Mouse (Mus musculus) layer of hippocampus, adult 11-12 months (tissue): ENCODE results near the gene Ostm1.

Experiments
- DNase-seq: peaks from one replicate; pipeline ENCODE4 v3.0.0; 2022; ENCODE audit warnings: low spot score

The Ostm1 gene

DNA sequence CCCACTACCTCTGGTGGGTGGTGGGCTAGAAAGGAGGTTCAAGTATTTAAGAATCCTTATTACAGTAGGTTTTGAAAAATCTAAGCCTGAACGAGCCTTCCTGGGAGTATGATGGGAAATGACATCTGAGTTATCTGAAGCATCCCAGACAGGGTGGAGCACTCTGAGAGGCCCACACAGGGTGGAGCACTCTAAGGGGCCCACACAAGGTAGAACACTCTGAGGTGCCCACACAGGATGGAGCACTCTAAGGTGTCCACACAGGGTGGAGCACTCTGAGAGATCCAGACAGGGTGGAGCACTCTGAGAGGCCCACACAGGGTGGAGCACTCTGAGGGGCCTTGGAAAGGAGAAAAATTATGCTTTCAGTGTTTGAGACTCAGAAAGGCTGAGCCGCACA is 42.3 kb downstream of the Ostm1 start:
- no peak for DNase-seq

GRCm38 (mm10) chr10:42630596-42631355 is 47.2 kb downstream of the Ostm1 start:
- DNase-seq: no peak

DNA sequence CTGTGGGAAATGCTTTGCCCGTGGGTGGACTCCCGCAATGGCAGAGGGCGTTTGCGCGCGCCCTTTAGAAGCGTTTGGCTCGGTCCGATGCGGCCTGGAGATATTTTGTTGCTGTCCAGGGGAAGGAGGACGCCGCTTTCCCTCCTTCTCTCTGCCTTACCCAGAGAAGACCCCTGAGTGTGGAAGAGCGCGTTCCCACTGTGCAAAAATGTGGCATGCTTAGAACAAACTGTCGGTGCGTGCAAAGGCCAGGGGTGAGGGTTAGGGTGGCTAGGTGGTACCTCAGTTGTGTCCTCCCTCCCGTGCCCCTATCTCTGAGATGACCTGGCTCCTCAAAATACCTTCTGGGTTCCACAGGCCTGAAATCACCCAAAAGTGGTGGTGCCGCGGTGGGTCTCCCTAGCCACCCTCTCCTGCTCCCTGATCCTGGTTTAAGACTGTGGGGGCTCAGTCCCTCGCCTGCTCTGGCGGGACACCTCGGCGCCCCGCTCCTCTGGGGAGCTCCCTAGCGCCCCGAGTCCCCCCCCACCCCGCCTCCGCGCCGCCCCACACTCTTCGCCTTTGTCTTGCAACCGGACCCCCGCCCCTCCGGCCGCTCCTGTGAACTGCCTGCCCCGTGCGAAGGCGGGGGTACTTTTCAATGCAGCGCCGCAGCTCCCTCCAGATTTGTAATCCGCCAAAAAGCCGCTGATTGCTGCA is 48.3 kb downstream of the Ostm1 start:
- no peak for DNase-seq

GRCm38 (mm10) chr10:42632453-42633360 is 49.1 kb downstream of the Ostm1 start:
- no peak for DNase-seq

DNA sequence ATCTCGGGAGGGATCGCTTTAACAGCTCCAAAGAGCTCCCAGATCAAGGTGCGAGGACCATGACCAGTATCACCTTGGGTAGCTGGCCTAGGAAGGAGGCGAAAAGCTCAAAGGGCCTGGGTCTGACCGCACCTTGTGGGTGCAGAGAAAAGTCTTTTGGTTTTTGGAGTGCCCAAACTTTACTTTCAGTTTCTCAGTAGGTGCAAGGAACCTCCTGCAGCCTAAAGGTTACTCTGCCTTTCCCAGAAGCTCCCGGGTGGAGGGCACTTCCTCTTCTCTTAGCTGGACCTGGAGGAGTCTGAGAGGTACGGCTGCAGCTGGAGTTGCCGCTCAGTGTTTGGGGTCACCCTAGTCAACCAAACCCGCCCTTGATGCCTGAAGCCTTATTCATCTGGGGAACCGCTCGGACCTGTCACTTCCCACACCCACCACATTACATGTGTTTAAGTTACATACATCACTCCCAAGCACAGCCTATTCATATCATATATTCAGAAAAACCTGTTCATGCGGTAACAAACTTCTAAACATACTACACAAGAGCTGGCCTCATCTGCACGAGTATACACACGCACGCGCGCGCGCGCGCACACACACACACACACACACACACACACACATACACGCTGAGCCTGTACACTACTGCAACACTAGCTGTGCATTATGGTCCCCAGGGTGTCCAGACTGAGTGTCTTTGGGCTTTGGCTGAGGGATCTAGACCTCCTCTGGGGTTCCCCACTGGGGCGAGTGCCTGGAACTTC is 49.9 kb downstream of the Ostm1 start:
- DNase-seq: no peak

GRCm38 (mm10) chr10:42634122-42634720 is 50.6 kb downstream of the Ostm1 start:
- no peak for DNase-seq

GRCm38 (mm10) chr10:42635046-42635445 is 51.4 kb downstream of the Ostm1 start:
- DNase-seq: no peak

- no peak for DNase-seq
Observed at GRCm38 (mm10) chr10:42635566-42636359, 52.1 kb downstream of the Ostm1 start.

DNA sequence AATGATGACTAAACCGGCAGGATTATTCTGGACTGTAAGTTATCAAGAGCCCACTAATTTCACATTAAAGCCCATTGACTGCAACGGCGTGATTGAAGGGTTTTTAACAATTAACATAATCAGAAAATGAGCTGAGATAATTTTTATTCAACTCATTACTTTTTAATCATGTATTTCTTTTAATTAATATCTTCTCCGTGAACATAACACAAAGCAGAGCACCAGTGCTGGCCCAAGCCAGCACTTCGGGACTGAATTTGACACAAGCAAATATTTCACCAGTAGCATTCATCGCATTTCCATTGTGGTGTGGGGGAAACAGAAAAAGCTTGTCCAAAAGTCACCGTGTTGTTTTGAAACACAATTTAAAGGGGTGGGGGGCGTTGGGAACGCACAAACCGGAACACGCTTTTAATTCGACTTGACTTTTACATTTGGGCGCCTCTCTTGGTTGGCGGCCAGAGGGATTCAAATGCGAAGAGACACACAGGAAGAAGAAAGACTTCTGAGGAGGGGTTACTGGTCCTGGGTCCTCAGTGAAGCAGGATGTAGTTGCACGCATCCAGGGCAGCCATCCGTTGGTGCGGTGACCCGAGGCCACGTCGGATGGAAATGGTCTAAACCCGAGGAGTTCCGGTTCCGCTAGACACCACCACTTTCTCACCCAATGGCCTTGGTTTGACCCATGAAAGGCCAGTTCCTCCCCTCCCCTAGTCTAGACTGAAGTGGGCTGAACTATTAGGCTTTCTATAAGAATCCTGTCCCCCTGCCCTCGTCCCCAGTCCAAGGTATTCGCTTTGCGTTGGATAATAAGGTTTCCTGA is 52.9 kb downstream of the Ostm1 start:
- no peak for DNase-seq

DNA sequence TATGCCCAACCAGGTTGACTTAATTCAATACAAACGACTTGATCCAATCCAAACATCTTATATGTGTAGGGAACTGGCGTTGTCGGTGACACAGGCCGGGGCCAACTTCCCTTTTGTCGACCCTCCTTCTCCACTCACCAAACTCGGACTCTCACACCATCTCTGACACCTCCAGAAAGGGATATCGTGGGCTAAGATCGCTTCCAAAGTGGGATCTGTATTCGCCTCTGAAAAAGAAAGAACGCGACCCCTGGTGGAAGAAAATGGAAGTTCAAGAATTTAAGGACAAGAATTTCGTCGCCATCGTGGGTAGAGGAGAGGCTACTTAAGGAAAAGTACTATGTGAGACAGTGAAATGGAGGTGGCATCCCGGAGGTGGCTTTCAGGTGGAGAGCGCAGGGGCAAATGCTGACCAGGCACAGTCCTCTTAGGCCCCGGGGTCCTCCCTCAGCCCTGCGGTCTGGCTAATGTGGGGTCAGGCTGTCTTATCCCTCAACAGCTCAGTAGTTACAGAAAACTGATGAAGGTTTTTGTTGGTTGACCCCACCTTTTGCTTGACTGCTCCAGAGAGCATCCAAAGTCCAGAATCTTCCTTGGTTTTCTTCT is 53.7 kb downstream of the Ostm1 start:
- peak; percentile 76 for DNase-seq

DNA sequence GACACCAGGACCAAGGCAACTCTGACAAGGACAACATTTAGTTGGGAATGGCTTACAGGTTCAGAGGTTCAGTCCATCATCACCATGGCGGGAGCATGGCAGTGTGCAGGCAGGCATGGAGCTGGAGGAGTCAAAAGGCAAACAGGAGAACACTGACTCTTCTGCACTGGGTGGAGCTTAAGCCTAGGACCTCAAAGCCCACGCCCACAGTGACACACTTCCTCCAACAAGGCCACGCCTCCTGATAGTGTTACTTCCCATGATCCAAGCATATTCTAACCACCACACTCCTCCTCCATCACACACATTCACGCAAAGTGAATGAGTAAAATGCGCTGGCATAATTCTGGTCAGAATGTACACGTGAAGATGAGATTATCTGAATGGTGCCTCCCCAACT is 56.2 kb downstream of the Ostm1 start:
- no peak for DNase-seq

DNA sequence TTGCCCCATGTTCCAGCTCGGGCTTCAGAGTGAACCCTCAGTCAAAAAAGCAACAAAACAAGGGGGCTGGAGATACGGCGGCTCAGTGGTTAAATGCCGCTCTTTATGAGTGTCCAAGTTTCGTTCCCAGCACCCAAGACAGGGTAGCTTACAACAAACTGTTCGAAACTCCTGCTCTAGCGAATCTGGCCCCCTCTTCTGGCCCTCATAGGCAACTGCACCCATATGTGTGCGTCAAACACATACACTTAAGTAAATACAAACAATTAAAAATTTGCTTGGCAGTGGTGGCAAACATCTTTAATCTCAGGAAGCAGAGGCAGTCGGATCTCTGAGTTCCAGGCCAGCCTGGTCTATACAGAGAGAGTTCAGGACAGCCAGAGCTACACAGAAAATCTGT is 60.0 kb downstream of the Ostm1 start:
- no peak for DNase-seq

- DNase-seq: no peak
Observed at GRCm38 (mm10) chr10:42646340-42646739, 62.7 kb downstream of the Ostm1 start.

DNA sequence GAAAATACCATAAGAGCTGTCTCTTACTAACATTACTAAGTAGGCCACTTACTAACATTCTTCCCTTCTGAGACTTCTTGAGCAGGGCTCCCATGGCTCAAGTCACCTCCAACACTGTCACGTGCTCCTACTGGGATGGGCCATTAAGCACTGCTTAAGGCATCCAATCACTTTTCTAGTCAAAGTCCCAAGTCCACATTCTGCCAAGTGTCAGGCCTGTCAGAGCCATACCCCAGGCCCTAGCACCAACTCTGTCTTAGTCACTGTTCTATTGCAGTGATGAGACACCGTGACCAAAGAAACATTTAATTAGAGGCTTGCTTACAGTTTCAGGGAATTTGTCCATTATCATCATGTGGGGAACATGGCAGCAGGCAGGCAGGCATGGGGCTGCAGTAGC is 78.3 kb downstream of the Ostm1 start:
- DNase-seq: no peak

GRCm38 (mm10) chr10:42669970-42670369 is 86.3 kb downstream of the Ostm1 start:
- no peak for DNase-seq

DNA sequence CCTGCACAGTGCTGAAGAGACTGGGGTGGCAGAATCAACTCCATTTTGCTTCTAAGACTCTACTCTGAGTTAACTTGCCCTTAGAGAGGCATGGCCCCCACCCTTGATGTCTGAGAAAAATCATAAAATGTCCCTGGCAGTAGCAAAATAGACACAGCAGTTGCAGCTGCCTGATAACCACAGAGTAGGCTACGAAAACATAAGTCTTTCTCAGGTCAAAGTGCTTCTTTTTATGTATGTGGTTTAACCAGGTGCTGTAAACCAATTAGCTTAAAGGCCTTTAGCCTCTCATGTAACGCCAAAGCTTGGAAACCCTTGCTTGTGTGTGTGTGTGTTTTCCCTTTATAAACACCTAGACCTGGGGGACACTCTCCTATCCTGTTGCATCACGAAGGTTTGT is 89.2 kb downstream of the Ostm1 start:
- DNase-seq: no peak

DNA sequence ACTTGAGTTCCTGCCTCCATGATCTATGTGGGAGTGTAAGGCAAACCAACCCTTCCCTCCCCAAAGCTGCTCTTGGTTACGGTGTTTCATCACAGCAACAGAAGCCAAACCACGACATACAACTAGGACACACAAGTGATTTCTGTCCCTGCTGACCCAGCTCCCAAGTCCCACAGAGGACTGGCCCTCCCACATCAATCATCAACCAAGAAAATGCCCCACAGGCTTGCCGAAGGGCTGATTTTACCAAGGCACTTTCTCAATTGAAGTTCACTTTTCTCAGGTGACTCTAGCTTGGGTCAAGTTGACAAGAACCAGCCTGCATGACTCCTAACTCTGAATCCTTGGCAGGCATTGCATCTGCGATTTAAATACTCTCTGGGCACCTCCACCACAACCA is 91.9 kb downstream of the Ostm1 start:
- no peak for DNase-seq

DNA sequence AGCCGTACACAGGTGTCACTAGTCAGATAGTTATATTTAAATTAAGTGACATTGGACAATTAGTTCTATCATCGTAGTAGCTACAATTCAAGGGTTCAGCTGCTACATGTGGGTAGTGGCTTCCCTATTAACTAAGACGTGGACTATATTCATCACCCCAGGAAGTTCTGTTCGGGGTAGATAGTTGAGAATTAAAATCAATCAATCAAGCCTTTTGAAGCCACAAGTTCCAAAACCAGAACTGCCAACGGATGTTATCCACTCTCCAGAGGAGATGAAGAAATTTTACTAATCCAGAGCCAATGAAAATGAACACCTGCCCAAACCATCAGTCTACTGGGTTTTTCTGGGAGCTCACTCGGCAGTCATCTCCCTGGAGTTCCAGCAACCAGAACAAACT is 94.7 kb downstream of the Ostm1 start:
- DNase-seq: no peak

- DNase-seq: peak; percentile 92
Observed at GRCm38 (mm10) chr10:42678755-42679364, 95.2 kb downstream of the Ostm1 start.
